Mouse (Mus musculus) limb, embryonic 14.5 days (tissue): Measurements from ENCODE around the gene Lpcat3. TPM values are rescaled to one million over a fixed set of nuclear protein-coding genes. Genes with fewer than 3 reads are reported as not detected.

Source experiments
- ATAC-seq: fragments of 200-750 bp; cut with Nextera tagmentation; 2 replicates; pipeline ENCODE4 v1.8.0; 2017; ENCODE audit warnings: low read depth, moderate number of reproducible peaks, moderate TSS enrichment; ENCODE audit not compliant: low FRiP score
- DNase-seq: peaks from one replicate; pipeline ENCODE4 v3.0.0-alpha.2; 2015; ENCODE audit warnings: low spot score
- H3K27ac ChIP-seq: fragments of 300-500 bp; sonication (generic); replicated peaks from 2 replicates; pipeline ENCODE4 v1.5.1; 2014; ENCODE audit warnings: low read depth, mild to moderate bottlenecking, low read length, moderate library complexity, mixed read lengths
- H3K27me3 ChIP-seq: fragments of 300-500 bp; sonication (generic); 2 replicates; pipeline ENCODE4 v1.6.1; 2014; ENCODE audit warnings: low read length, mixed read lengths; ENCODE audit not compliant: control insufficient read depth, insufficient read depth
- H3K36me3 ChIP-seq: fragments of 300-500 bp; sonication (generic); 2 replicates; pipeline ENCODE4 v1.6.1; 2014; ENCODE audit warnings: mild to moderate bottlenecking, low read length, moderate library complexity, mixed read lengths; ENCODE audit not compliant: control insufficient read depth, insufficient read depth
- H3K4me1 ChIP-seq: fragments of 300-500 bp; sonication (generic); 2 replicates; pipeline ENCODE4 v1.6.1; 2014; ENCODE audit warnings: antibody characterized with exemption, low read length, mixed read lengths; ENCODE audit not compliant: control insufficient read depth, insufficient read depth
- H3K4me2 ChIP-seq: fragments of 300-500 bp; sonication (generic); replicated peaks from 2 replicates; pipeline ENCODE4 v1.6.1; 2014; ENCODE audit warnings: low read depth, mild to moderate bottlenecking, low read length, moderate library complexity; ENCODE audit not compliant: severe bottlenecking
- H3K4me3 ChIP-seq: fragments of 300-500 bp; sonication (generic); replicated peaks from 2 replicates; pipeline ENCODE4 v1.5.1; 2014; ENCODE audit warnings: low read length
- H3K9ac ChIP-seq: fragments of 300-500 bp; sonication (generic); 2 replicates; pipeline ENCODE4 v1.6.1; 2014; ENCODE audit warnings: mild to moderate bottlenecking, low read depth, low read length, moderate library complexity; ENCODE audit not compliant: severe bottlenecking
- H3K9me3 ChIP-seq: fragments of 300-500 bp; sonication (generic); 2 replicates; pipeline ENCODE4 v1.6.1; 2016; ENCODE audit warnings: low read length; ENCODE audit not compliant: control insufficient read depth
- POLR2A ChIP-seq: fragments of 200-500 bp; IDR thresholded peaks from 2 replicates; pipeline ENCODE4 v1.8.0; 2012; ENCODE audit warnings: inconsistent platforms, mild to moderate bottlenecking, moderate library complexity, borderline replicate concordance; ENCODE audit not compliant: insufficient read depth, insufficient read length; ENCODE audit errors: extremely low read depth
- WGBS: fragments of 180-500 bp; shearing (Covaris S2); extraction: QIAGEN DNeasy Blood & Tissue Kit; methylation state at CpG from one replicate; pipeline ENCODE4 v1.1.7; 2014; 5-methylcytosine and 5-hydroxymethylcytosine counted together
- polyA plus RNA-seq, 2 experiments: library from polyadenylated mRNA; depleted of rRNA in 1 of 2; stranded (reverse) in 1 of 2; unstranded in 1 of 2; fragments of >200 nt; fragmentation: Nextera tagmentation in 1 of 2; extraction: Ambion mirVana in 1 of 2; gene quantifications; 2 replicates each; pipeline versions ENCODE4 v1.2.1 to v1.2.3; 2012 to 2014

The Lpcat3 gene
- polyA plus RNA-seq, 2 experiments, result 49.3 to 80.8 TPM

GRCm38 (mm10) chr6:124699962-124700610 is 37.3 kb downstream of the Lpcat3 start:
- DNase-seq (peak; percentile 34), ATAC-seq (peak; percentile 37; the same call in 1 of the 2 replicates)
- H3K4me3 ChIP-seq, result no peak overlapping the region

GRCm38 (mm10) chr6:124701338-124701737 is 38.5 kb downstream of the Lpcat3 start:
- H3K9me3 ChIP-seq, result no peaks in the 10 kb centered on the region
- 81% methylated on average over 8 of the region's 8 CpGs for WGBS

More at GRCm38 (mm10) chr6:124699962-124700610, 37.3 kb downstream of the Lpcat3 start:
- H3K36me3 ChIP-seq, result peaks cover 61% of the 10 kb centered on the region
- H3K9me3 ChIP-seq, result no peaks in the 10 kb centered on the region
- TF ChIP-seq POLR2A, result no peak
- H3K27me3 ChIP-seq, result no peaks in the 10 kb centered on the region
- H3K4me1 ChIP-seq, result no peaks in the 10 kb centered on the region
- 96% methylated on average over 10 of the region's 11 CpGs for WGBS
- H3K9ac ChIP-seq, result no peak overlapping the region
- no peak overlapping the region for H3K4me2 ChIP-seq
- no peak overlapping the region for H3K27ac ChIP-seq

GRCm38 (mm10) chr6:124702102-124702783 is 39.4 kb downstream of the Lpcat3 start:
- H3K9me3 ChIP-seq, result no peaks in the 10 kb centered on the region
- H3K27ac ChIP-seq, result no peak overlapping the region
- DNase-seq (no peak), ATAC-seq (no peak)
- H3K9ac ChIP-seq, result no peak overlapping the region
- no peak overlapping the region for H3K4me2 ChIP-seq
- peaks cover 70% of the 10 kb centered on the region for H3K36me3 ChIP-seq
- H3K27me3 ChIP-seq, result no peaks in the 10 kb centered on the region
- no peak overlapping the region for H3K4me3 ChIP-seq
- no peak for TF ChIP-seq POLR2A
- H3K4me1 ChIP-seq, result no peaks in the 10 kb centered on the region
- 91% methylated on average over 17 of the region's 17 CpGs for WGBS

More at GRCm38 (mm10) chr6:124701338-124701737, 38.5 kb downstream of the Lpcat3 start:
- no peak for ATAC-seq
- Histone ChIP-seq H3K27ac (no peak overlapping the region), H3K36me3 (peaks cover 69% of the 10 kb centered on the region), H3K4me2 (no peak overlapping the region), H3K4me3 (no peak overlapping the region), H3K27me3 (no peaks in the 10 kb centered on the region), H3K9ac (no peak overlapping the region), H3K4me1 (no peaks in the 10 kb centered on the region)
- no peak for DNase-seq
- no peak for TF ChIP-seq POLR2A

- Histone ChIP-seq H3K9ac (no peak overlapping the region), H3K4me2 (no peak overlapping the region)
- DNase-seq, result peak; percentile 63
Measured at GRCm38 (mm10) chr6:124702784-124703103, 39.9 kb downstream of the Lpcat3 start.

GRCm38 (mm10) chr6:124703789-124704188 is 41.0 kb downstream of the Lpcat3 start:
- Histone ChIP-seq H3K4me3 (no peak overlapping the region), H3K27me3 (no peaks in the 10 kb centered on the region), H3K9ac (no peak overlapping the region), H3K27ac (no peak overlapping the region), H3K36me3 (peaks cover 81% of the 10 kb centered on the region), H3K4me1 (no peaks in the 10 kb centered on the region), H3K4me2 (no peak overlapping the region), H3K9me3 (no peaks in the 10 kb centered on the region)
- ATAC-seq (no peak), DNase-seq (no peak)
- WGBS, result 81% methylated on average over 7 of the region's 7 CpGs
- TF ChIP-seq POLR2A, result no peak

More at GRCm38 (mm10) chr6:124702784-124703103, 39.9 kb downstream of the Lpcat3 start:
- TF ChIP-seq POLR2A, result no peak
- H3K4me3 ChIP-seq, result no peak overlapping the region
- ATAC-seq, result peak; percentile 53; the same call in 1 of the 2 replicates
- H3K27ac ChIP-seq, result no peak overlapping the region
- peaks cover 74% of the 10 kb centered on the region for H3K36me3 ChIP-seq
- no peaks in the 10 kb centered on the region for H3K4me1 ChIP-seq
- H3K9me3 ChIP-seq, result no peaks in the 10 kb centered on the region
- WGBS, result 56% methylated on average over 3 of the region's 3 CpGs
- no peaks in the 10 kb centered on the region for H3K27me3 ChIP-seq
